Mouse (Mus musculus) cerebellum, adult 2 months (tissue): Measurements from ENCODE around the gene Arhgap21.

Experiments used
- CTCF ChIP-seq: fragments of 200-500 bp; IDR thresholded peaks from 2 replicates; pipeline ENCODE4 v1.5.1; 2011; ENCODE audit warnings: low read depth, mild to moderate bottlenecking, control low read depth, low read length, moderate library complexity, borderline replicate concordance; ENCODE audit not compliant: insufficient read depth
- POLR2A ChIP-seq: fragments of 200-500 bp; IDR thresholded peaks from 2 replicates; pipeline ENCODE4 v1.6.1; 2011; ENCODE audit warnings: low read length, control low read depth, borderline replicate concordance; ENCODE audit not compliant: insufficient read depth

DNA sequence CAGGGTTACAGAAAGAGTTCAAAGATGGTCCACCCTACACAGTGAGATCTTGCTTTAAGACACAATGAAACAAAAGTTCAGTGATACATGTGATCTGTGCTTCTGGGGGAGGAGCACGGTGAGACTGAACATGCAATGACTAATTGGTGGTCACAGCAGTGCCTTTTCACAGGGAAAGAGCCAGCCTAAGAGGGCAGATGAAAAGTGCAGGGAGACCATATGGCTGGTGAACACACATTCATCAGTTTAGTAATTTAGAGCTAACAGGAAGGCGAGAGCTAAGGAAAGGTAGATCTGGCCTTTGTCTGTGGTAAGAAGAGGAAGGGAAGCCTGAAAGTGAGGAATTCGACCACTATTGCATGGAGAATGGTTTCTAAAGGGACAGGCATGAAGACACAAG is 102.9 kb downstream of the Arhgap21 start:
- TF ChIP-seq CTCF (no peak), POLR2A (no peak)
